Mouse (Mus musculus) thymus, postnatal 10 days (tissue): ENCODE results near the gene Slc30a3.

Experiments used
- DNase-seq, 2 experiments: peaks; one replicate each; pipeline ENCODE4 v3.0.0; 2021; ENCODE audit warnings: low spot score in 2 of 2

Gene Slc30a3

GRCm38 (mm10) chr5:31108000-31108490 is at the start of gene Slc30a3:
Slc30a3 (minus strand) TSS chr5:31108237.
- no peak for DNase-seq

GRCm38 (mm10) chr5:31154152-31154553 is 46.1 kb upstream of the Slc30a3 start, which contains the start of gene Mpv17:
Mpv17 (minus strand) TSS chr5:31154251.
- peak; percentile 48 to 59 for DNase-seq

GRCm38 (mm10) chr5:31153516-31154151 is 45.6 kb upstream of the Slc30a3 start:
- DNase-seq, result no peak

GRCm38 (mm10) chr5:31151746-31152145 is 43.7 kb upstream of the Slc30a3 start:
- DNase-seq, result no peak

GRCm38 (mm10) chr5:31149781-31150180 is 41.7 kb upstream of the Slc30a3 start:
- no peak for DNase-seq

- DNase-seq, result no peak
Measured at GRCm38 (mm10) chr5:31138968-31139425, 31.0 kb upstream of the Slc30a3 start.

GRCm38 (mm10) chr5:31138241-31138967 is 30.4 kb upstream of the Slc30a3 start, which contains the start of gene Ucn:
Ucn (minus strand) TSS chr5:31138829.
- DNase-seq, result no peak

GRCm38 (mm10) chr5:31137658-31138057 is 29.6 kb upstream of the Slc30a3 start:
- no peak for DNase-seq

GRCm38 (mm10) chr5:31136730-31137424 is 28.8 kb upstream of the Slc30a3 start:
- no peak for DNase-seq

GRCm38 (mm10) chr5:31126050-31126449 is 18.0 kb upstream of the Slc30a3 start:
- DNase-seq, result no peak

- no peak for DNase-seq
Measured at GRCm38 (mm10) chr5:31123481-31123880, 15.4 kb upstream of the Slc30a3 start.

- no peak for DNase-seq
Measured at GRCm38 (mm10) chr5:31121111-31121510, 13.1 kb upstream of the Slc30a3 start.

GRCm38 (mm10) chr5:31116912-31117311 is 8.9 kb upstream of the Slc30a3 start:
- no peak for DNase-seq

GRCm38 (mm10) chr5:31116354-31116753 is 8.3 kb upstream of the Slc30a3 start, which contains the start of gene Trim54:
Trim54 (plus strand) TSS chr5:31116712.
- DNase-seq, result no peak

- DNase-seq, result no peak
Measured at GRCm38 (mm10) chr5:31110781-31111180, 2.7 kb upstream of the Slc30a3 start.

- DNase-seq, result no peak
Measured at GRCm38 (mm10) chr5:31105814-31106335, 2.2 kb downstream of the Slc30a3 start, which contains the start of gene Dnajc5g. Dnajc5g (plus strand) TSS chr5:31106285.

- DNase-seq, result no peak
Measured at GRCm38 (mm10) chr5:31095711-31096480, 12.1 kb downstream of the Slc30a3 start.

- peak; percentile 12 to 23 for DNase-seq
Measured at GRCm38 (mm10) chr5:31094799-31095691, 13.0 kb downstream of the Slc30a3 start.

- DNase-seq, result peak in 1 of 2 experiments; percentile 29
Measured at GRCm38 (mm10) chr5:31094100-31094798, 13.8 kb downstream of the Slc30a3 start.
